Mouse (Mus musculus): ENCODE results near the gene Peg10.
"Not testable (repeated sequence)": the region's sequence is repeated elsewhere in the genome, so short reads cannot be mapped to it uniquely, and the experiment has no call there.

Peg10 gene

DNA sequence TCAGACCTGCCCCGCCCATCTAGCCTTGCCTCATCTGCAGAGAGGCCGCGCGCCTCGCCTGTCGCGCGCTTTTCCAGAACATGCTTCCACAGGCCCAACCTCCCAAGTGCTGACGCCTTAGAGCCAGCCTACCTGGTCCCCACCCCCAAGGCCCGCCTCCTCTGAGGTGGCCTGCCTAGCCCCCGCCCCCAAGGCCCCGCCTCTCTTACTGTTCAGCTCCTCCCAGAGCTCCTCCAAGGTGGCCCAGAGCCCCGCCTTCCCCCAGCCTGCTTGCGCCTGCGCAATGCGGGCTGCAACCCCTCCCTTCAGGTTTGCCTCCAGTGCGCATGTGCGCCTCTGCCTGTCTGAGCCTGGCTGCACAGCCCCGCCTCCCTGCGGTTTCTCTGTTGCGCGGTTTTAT lies 2.0 kb downstream of the Peg10 start:
- DNase-seq: peak; percentile 93 to 97

DNA sequence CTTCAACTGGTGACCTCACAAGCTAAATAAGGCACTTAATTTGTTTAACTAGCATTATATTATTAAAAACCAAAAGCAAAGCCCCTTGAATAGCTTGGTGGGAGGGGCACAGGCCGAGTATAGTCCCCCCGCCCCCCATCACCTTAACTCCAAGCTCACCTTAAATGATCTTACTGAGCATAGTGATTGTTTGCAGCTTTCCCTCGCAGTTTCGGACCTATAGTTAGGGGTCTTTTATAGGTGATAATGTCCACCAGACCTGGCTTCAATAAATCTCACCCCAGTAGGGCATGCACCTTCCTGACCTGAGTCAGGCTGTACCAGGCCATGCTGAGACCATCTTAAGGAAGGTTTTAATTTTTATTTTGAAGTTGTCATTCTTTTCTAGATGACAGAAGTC lies 4.2 kb downstream of the Peg10 start:
- no peak for DNase-seq

DNA sequence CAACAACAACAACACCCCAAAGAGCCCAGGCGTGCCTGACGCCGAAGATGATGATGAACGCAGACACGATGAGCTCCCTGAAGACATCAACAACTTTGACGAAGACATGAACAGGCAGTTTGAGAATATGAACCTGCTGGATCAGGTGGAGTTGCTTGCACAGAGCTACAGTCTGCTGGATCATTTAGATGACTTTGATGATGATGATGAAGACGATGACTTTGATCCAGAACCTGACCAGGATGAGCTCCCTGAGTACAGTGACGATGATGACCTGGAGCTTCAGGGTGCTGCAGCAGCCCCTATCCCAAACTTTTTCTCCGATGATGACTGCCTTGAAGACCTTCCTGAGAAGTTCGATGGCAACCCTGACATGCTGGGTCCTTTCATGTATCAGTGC lies 7.2 kb downstream of the Peg10 start:
- DNase-seq: no peak

DNA sequence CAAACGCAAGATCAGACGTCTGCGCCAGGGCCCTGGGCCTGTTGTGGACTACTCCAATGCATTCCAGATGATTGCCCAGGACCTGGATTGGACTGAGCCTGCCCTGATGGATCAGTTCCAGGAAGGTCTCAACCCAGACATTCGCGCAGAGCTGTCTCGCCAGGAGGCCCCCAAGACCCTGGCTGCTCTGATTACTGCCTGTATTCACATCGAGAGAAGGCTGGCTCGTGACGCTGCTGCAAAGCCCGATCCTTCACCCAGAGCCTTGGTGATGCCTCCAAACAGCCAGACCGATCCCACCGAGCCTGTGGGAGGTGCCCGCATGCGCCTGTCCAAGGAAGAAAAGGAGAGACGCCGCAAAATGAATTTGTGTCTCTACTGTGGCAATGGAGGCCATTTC lies 7.8 kb downstream of the Peg10 start:
- no peak for DNase-seq

DNA sequence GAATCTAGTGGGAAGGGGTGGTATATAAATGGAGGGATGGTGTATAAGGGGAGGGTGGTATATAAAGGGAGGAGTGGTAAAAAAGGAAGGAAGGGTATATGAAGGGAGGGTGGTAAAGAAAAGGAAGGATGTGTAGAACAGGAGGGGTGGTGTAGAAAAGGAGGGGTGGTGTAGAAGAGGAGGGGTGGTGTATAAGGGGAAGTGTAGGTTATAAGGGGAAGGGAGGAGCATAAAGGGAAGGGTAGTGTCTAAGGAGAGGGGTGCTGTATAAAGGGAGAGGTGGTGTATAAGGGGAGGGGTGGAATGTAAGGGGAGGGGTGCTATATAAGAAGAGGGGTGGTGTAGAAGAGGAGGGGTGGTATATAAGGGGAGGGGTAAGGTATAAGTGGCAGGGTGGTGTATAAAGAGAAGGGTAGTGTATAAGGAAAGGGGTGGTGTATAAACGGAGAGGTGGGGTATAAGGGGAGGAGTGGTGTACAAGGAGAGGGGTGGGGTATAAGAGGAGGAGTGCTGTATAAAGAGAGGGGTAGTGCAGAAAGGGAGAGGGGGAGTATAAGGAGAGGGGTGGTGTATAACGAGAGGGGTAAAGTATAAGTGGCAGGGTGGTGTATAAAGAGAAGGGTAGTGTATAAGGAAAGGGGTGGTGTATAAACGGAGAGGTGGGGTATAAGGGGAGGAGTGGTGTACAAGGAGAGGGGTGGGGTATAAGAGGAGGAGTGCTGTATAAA lies 14.5 kb downstream of the Peg10 start:
- not testable (repeated sequence) for DNase-seq

DNA sequence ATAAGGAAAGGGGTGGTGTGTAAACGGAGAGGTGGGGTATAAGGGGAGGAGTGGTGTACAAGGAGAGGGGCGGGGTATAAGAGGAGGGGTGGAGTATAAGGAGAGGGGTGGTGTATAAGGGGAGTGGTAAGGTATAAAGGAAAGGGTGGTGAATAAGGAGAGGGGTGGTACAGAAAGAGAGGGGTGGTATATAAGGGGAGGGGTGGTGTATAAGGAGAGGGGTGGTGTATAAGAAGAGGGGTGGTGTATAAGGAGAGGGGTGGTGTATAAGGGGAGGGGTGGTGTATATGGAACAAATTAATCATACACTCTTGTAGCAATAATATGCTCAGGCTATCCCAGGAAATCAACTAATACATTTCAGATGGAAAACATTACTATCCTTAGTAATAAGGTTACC lies 15.1 kb downstream of the Peg10 start:
- no peak for DNase-seq

DNA sequence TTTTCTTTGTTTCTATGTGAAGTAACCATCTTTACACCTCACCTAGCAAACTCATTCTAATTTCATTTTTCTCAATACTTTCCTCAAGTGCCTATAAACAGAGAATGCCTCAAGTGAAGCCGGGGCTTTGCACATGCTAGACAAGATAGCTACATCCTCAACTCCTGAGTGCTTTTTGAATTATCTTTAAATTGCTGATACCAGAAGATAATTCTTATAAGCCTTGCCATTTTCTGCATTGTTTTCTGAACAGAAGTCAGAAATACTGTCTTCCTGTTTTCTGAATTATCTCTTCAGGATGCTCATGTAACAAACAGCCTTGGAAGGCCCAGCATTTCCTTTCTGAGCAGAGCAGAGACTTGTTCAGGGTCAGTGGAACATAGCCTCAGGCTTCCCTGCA lies 49.2 kb downstream of the Peg10 start:
- DNase-seq: no peak

DNA sequence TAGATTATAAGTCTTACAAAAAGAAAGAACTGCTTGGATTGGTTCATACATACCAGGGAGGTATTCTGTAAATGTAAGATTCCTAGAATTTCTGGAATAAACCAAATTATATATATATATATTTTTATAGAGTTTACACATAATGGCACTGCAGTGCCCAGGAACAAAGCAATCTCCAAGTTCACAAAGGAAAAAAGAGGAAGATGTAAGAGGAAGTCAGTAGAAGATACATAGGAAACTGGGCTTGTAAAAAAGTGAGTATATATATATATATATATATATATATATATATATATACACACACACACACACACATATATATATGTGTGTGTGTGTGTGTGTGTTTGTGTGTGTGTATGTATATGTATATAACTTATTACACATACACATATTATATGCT lies 50.2 kb downstream of the Peg10 start:
- not testable (repeated sequence) for DNase-seq

DNA sequence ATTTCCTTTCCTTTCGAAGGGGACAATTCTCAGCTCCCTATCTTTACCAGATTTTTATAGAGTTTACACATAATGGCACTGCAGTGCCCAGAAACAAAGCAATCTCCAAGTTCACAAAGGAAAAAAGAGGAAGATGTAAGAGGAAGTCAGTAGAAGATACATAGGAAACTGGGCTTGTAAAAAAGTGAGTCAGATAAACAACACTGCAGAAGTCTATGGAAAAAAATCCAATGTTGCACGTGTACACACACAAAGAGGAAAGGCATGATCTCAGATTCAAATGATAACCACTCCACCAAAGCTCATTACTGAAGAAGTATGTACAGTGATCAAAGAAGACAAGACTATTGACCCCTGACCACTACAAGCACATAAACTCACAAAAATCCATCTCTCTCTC lies 51.3 kb downstream of the Peg10 start:
- no peak for DNase-seq

DNA sequence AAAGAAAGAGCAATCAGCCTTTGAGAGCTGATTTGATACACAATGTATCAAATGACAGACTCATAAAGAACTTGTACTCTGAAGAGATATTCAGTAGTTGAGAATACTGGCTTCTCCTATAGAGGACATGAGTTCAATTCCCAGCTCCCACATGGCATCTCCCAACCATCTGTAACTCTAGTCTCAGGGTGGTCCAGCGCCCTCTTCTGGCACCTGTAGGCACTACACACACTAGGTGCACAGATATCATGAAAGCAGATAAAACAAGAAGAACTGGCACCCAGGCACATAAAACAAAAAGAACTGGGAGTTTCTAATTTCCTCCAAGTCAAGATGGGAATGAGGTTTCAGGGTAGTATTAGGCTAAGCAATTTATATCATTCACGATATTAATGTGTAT lies 52.3 kb downstream of the Peg10 start:
- DNase-seq: no peak

DNA sequence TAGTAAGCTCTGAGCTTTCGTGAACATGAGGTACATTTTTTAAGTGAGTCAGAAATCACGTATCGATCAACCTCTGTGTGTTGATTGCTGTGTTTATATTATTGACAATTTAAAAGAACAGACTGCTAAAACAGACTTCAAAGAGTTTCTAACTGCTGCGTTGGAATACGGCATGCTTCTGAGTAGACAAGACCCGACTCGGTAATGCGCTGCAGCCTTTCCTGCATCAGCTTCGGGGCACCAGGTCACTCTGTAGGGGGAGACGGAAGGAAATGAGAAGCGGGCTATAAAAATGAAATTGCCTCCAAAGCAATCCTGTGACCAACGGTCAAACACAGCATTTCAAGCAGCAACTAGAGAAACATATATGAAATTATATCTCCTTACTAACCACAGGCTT lies 59.9 kb downstream of the Peg10 start:
- no peak for DNase-seq
